Mouse (Mus musculus): ENCODE measurements around the gene Lyz1.
"Not testable (repeated sequence)": the region's sequence is repeated elsewhere in the genome, so short reads cannot be mapped to it uniquely, and the experiment has no call there.

DNA sequence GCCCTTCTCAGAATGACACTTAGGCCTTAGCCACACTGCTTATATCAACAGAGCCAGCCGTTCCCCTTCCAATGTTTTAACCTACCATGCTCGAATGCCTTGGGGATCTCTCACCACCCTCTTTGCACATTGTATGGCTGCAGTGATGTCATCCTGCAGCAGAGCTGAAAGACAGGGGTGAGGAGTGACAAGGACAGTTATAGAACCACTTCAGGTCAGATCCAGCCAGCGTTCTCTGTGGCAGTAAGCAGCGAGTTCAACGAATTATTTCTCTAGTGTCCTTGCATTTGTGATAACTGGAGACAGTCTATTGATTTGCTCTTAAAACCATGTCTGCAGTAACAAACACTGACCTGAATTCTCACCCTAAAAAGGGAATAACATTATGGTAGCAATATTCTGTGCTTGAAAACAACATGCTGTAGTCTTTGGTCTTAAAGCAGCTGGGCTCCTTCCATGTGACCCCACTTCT, 3.6 kb downstream of the Lyz1 start:
- TF ChIP-seq POLR2A (IDR thresholded peaks at IDR 0.05; ENCODE audit: borderline replicate concordance, control insufficient read depth, low read depth, low read length); CTCF (IDR thresholded peaks at IDR 0.05; ENCODE audit: control insufficient read depth, insufficient read depth, low read length): not testable (repeated sequence)

Measured in bone marrow, adult 2 months (tissue).